Mouse (Mus musculus): ENCODE measurements around the gene Trappc4. TPM values are rescaled to one million over a fixed set of nuclear protein-coding genes. Genes with fewer than 3 reads are reported as not detected.

The Trappc4 gene
- polyA plus RNA-seq, 1 experiment from 2014 or later: 45.6 TPM

GRCm38 (mm10) chr9:44357207-44357606 lies 50.2 kb downstream of the Trappc4 start:
- 67% methylated on average over 4 of the region's 4 CpGs for WGBS (ENCODE audit: missing documents)
- H3K4me3 ChIP-seq (ENCODE audit: inconsistent target): no peak overlapping the region
- no peak overlapping the region for H3K27ac ChIP-seq
- H3K36me3 ChIP-seq (ENCODE audit: inconsistent target): peaks cover 72% of the 10 kb centered on the region
- H3K79me2 ChIP-seq (ENCODE audit: inconsistent target): peaks cover 91% of the 10 kb centered on the region

Other genes starting within 250 kb of the Trappc4 start
- 37.9 to 51.2 TPM (median 42.7 TPM) in 3 replicates for gene Cbl, start 173.6 kb downstream of the Trappc4 start, polyA plus RNA-seq (2018)
- gene Ccdc153, start 166.9 kb downstream of the Trappc4 start, polyA plus RNA-seq (2018): not detected in 3 replicates
- not detected in 3 replicates for gene Pdzd3, start 156.1 kb downstream of the Trappc4 start, polyA plus RNA-seq (2018)
- gene Nlrx1, start 139.0 kb downstream of the Trappc4 start, polyA plus RNA-seq (2018): 3.3 to 8.7 TPM (median 6.8 TPM) in 3 replicates
- gene Abcg4, start 119.0 kb downstream of the Trappc4 start, polyA plus RNA-seq (2018): not detected in 3 replicates
- 5.9 to 13.1 TPM (median 6.2 TPM) in 3 replicates for gene Hinfp, start 101.9 kb downstream of the Trappc4 start, polyA plus RNA-seq (2018)
- 17.1 to 41.1 TPM (median 22.0 TPM) in 3 replicates for gene C2cd2l, start 87.3 kb downstream of the Trappc4 start, polyA plus RNA-seq (2018)
- 30.6 to 40.7 TPM (median 36.3 TPM) in 3 replicates for gene Dpagt1, start 81.6 kb downstream of the Trappc4 start, polyA plus RNA-seq (2018)
- gene H2afx, start 72.9 kb downstream of the Trappc4 start, polyA plus RNA-seq (2018): 7.9 to 22.2 TPM (median 12.3 TPM) in 3 replicates
- gene Hmbs, start 63.4 kb downstream of the Trappc4 start, polyA plus RNA-seq (2018): 22.5 to 38.8 TPM (median 27.1 TPM) in 3 replicates
- 37.9 to 56.3 TPM (median 40.2 TPM) in 3 replicates for gene Vps11, start 45.9 kb downstream of the Trappc4 start, polyA plus RNA-seq (2018)
- gene Hyou1, start 28.1 kb downstream of the Trappc4 start, polyA plus RNA-seq (2018): 49.0 to 86.2 TPM (median 57.6 TPM) in 3 replicates
- 4.7 to 13.1 TPM (median 12.6 TPM) in 3 replicates for gene Slc37a4, start 10.7 kb downstream of the Trappc4 start, polyA plus RNA-seq (2018)
- 1,052 to 1,678 TPM (median 1,580 TPM) in 3 replicates for gene Rps25, start 461 bp downstream of the Trappc4 start, polyA plus RNA-seq (2018)
- 10.3 to 20.3 TPM (median 11.3 TPM) in 3 replicates for gene Ccdc84, start 11.0 kb upstream of the Trappc4 start, polyA plus RNA-seq (2018)
- not detected in 3 replicates for gene Foxr1, start 33.5 kb upstream of the Trappc4 start, polyA plus RNA-seq (2018)
- gene Upk2, start 47.4 kb upstream of the Trappc4 start, polyA plus RNA-seq (2018): not detected in 3 replicates
- gene Bcl9l, start 75.2 kb upstream of the Trappc4 start, polyA plus RNA-seq (2018): 5.3 to 6.6 TPM (median 6.0 TPM) in 3 replicates
- gene Cxcr5, start 154.3 kb upstream of the Trappc4 start, polyA plus RNA-seq (2018): 0.09 TPM in 1 of 3 replicates, not detected in the others
- gene Ddx6, start 197.3 kb upstream of the Trappc4 start, polyA plus RNA-seq (2018): 72.2 to 89.3 TPM (median 77.9 TPM) in 3 replicates

Measured in macrophage (primary cell).